Mouse (Mus musculus) liver, embryonic 12.5 days (tissue): ENCODE measurements around the gene Tomm22. TPM values are rescaled to one million over a fixed set of nuclear protein-coding genes. Genes with fewer than 3 reads are reported as not detected.

Experiments used
- ATAC-seq: fragments of 200-750 bp; cut with Nextera tagmentation; 2 replicates; pipeline ENCODE4 v1.8.0; 2017; ENCODE audit warnings: moderate number of reproducible peaks, mild to moderate bottlenecking, moderate library complexity
- H3K27ac ChIP-seq: fragments of 300-500 bp; sonication (generic); 2 replicates; pipeline ENCODE4 v1.5.1; 2016; ENCODE audit warnings: mild to moderate bottlenecking
- H3K27me3 ChIP-seq: fragments of 300-500 bp; sonication (generic); replicated peaks from 2 replicates; pipeline ENCODE4 v1.6.1; 2016; ENCODE audit warnings: mild to moderate bottlenecking, moderate library complexity
- H3K36me3 ChIP-seq: fragments of 300-500 bp; sonication (generic); 2 replicates; pipeline ENCODE4 v1.6.1; 2016; ENCODE audit warnings: mild to moderate bottlenecking, moderate library complexity
- H3K4me1 ChIP-seq: fragments of 300-500 bp; sonication (generic); 2 replicates; pipeline ENCODE4 v1.6.1; 2016
- H3K4me2 ChIP-seq: fragments of 300-500 bp; sonication (generic); 2 replicates; pipeline ENCODE4 v1.6.1; 2016; ENCODE audit warnings: mild to moderate bottlenecking, moderate library complexity
- H3K4me3 ChIP-seq: fragments of 300-500 bp; sonication (generic); 2 replicates; pipeline ENCODE4 v1.5.1; 2016; ENCODE audit warnings: mild to moderate bottlenecking, moderate library complexity
- H3K9ac ChIP-seq: fragments of 300-500 bp; sonication (generic); 2 replicates; pipeline ENCODE4 v1.6.1; 2016; ENCODE audit warnings: mild to moderate bottlenecking, moderate library complexity
- H3K9me3 ChIP-seq: fragments of 300-500 bp; sonication (generic); replicated peaks from 2 replicates; pipeline ENCODE4 v1.6.1; 2016; ENCODE audit warnings: mild to moderate bottlenecking, moderate library complexity
- WGBS: fragments of 180-500 bp; shearing (Covaris S2); methylation state at CpG from one replicate; pipeline ENCODE4 v1.1.7; 2016; ENCODE audit not compliant: insufficient replicate concordance; 5-methylcytosine and 5-hydroxymethylcytosine counted together
- polyA plus RNA-seq: library from polyadenylated mRNA; unstranded; fragments of >200 nt; fragmentation: Nextera tagmentation; extraction: Ambion mirVana; gene quantifications from 2 replicates; pipeline ENCODE4 v1.2.1, GENCODE M21; 2016

Tomm22 gene
- polyA plus RNA-seq, 1 experiment from 2014 or later, result 209 TPM

- no peaks in the 10 kb centered on the region for H3K27me3 ChIP-seq
- ATAC-seq, result no peak
- peak overlapping the region; percentile 95 for H3K27ac ChIP-seq
- H3K4me2 ChIP-seq, result peak overlapping the region; percentile 85
- no peaks in the 10 kb centered on the region for H3K9me3 ChIP-seq
- 0 out of 2 replicates have a peak overlapping the region, but pooled peaks have one; percentile 40 for H3K9ac ChIP-seq
- WGBS, result 64% methylated on average over 6 of the region's 6 CpGs
- peaks cover 48% of the 10 kb centered on the region for H3K36me3 ChIP-seq
- H3K4me3 ChIP-seq, result no peak overlapping the region
- peaks cover 72% of the 10 kb centered on the region for H3K4me1 ChIP-seq
Measured at GRCm38 (mm10) chr15:79697011-79697410, 26.4 kb downstream of the Tomm22 start.

- Histone ChIP-seq H3K9ac (no peak overlapping the region), H3K27me3 (no peaks in the 10 kb centered on the region), H3K27ac (peak overlapping the region; percentile 95), H3K4me1 (peaks cover 66% of the 10 kb centered on the region), H3K9me3 (no peaks in the 10 kb centered on the region), H3K36me3 (peaks cover 48% of the 10 kb centered on the region), H3K4me3 (no peak overlapping the region), H3K4me2 (peak overlapping the region; percentile 85; the same call in 1 of the 2 replicates)
- no peak for ATAC-seq
- WGBS, result 69% methylated on average over 9 of the region's 9 CpGs
Measured at GRCm38 (mm10) chr15:79697558-79698187, 27.0 kb downstream of the Tomm22 start.

GRCm38 (mm10) chr15:79706603-79707214 lies 36.0 kb downstream of the Tomm22 start:
- Histone ChIP-seq H3K4me3 (no peak overlapping the region), H3K36me3 (peaks cover 58% of the 10 kb centered on the region), H3K4me1 (no peaks in the 10 kb centered on the region), H3K9ac (no peak overlapping the region), H3K27ac (no peak overlapping the region), H3K4me2 (no peak overlapping the region), H3K9me3 (no peaks in the 10 kb centered on the region), H3K27me3 (no peaks in the 10 kb centered on the region)
- no peak for ATAC-seq
- 83% methylated on average over 17 of the region's 17 CpGs for WGBS

GRCm38 (mm10) chr15:79708229-79708822 lies 37.7 kb downstream of the Tomm22 start:
- no peak for ATAC-seq
- Histone ChIP-seq H3K27me3 (no peaks in the 10 kb centered on the region), H3K4me2 (no peak overlapping the region), H3K27ac (no peak overlapping the region), H3K4me3 (no peak overlapping the region), H3K9ac (no peak overlapping the region), H3K4me1 (peaks cover under 1% of the 10 kb centered on the region; the same call in 1 of the 2 replicates), H3K36me3 (peaks cover 75% of the 10 kb centered on the region), H3K9me3 (no peaks in the 10 kb centered on the region)
- WGBS, result 82% methylated on average over 5 of the region's 5 CpGs

GRCm38 (mm10) chr15:79715646-79716045 lies 45.0 kb downstream of the Tomm22 start:
- 88% methylated on average over 7 of the region's 7 CpGs for WGBS
- Histone ChIP-seq H3K9me3 (no peaks in the 10 kb centered on the region), H3K4me2 (no peak overlapping the region), H3K4me3 (no peak overlapping the region), H3K4me1 (peaks cover 11% of the 10 kb centered on the region), H3K27me3 (no peaks in the 10 kb centered on the region), H3K27ac (no peak overlapping the region), H3K9ac (no peak overlapping the region), H3K36me3 (peaks cover 100% of the 10 kb centered on the region)
- no peak for ATAC-seq

GRCm38 (mm10) chr15:79716710-79717109 lies 46.0 kb downstream of the Tomm22 start:
- Histone ChIP-seq H3K4me2 (no peak overlapping the region), H3K36me3 (peaks cover 99% of the 10 kb centered on the region), H3K9me3 (no peaks in the 10 kb centered on the region), H3K9ac (no peak overlapping the region), H3K4me1 (peaks cover 11% of the 10 kb centered on the region), H3K4me3 (no peak overlapping the region), H3K27ac (no peak overlapping the region), H3K27me3 (no peaks in the 10 kb centered on the region)
- 91% methylated on average over 6 of the region's 6 CpGs for WGBS
- ATAC-seq, result no peak

- ATAC-seq, result no peak
- Histone ChIP-seq H3K4me2 (no peak overlapping the region), H3K9ac (no peak overlapping the region), H3K27me3 (no peaks in the 10 kb centered on the region), H3K4me3 (no peak overlapping the region), H3K36me3 (peaks cover 88% of the 10 kb centered on the region), H3K27ac (no peak overlapping the region), H3K9me3 (no peaks in the 10 kb centered on the region), H3K4me1 (no peaks in the 10 kb centered on the region)
- WGBS, result 85% methylated on average over 8 of the region's 8 CpGs
Measured at GRCm38 (mm10) chr15:79720267-79720666, 49.6 kb downstream of the Tomm22 start.

GRCm38 (mm10) chr15:79720796-79721195 lies 50.1 kb downstream of the Tomm22 start:
- no peak for ATAC-seq
- Histone ChIP-seq H3K9ac (no peak overlapping the region), H3K4me1 (no peaks in the 10 kb centered on the region), H3K27me3 (no peaks in the 10 kb centered on the region), H3K27ac (no peak overlapping the region), H3K36me3 (peaks cover 88% of the 10 kb centered on the region), H3K4me2 (no peak overlapping the region), H3K9me3 (no peaks in the 10 kb centered on the region), H3K4me3 (no peak overlapping the region)
- WGBS, result 76% methylated on average over 4 of the region's 4 CpGs

Other genes starting within 250 kb of the Tomm22 start
- 24.1 and 24.7 TPM in 2 replicates for gene Csnk1e, start 215.3 kb upstream of the Tomm22 start, polyA plus RNA-seq
- not detected in 2 replicates for gene Kcnj4, start 165.6 kb upstream of the Tomm22 start, polyA plus RNA-seq
- gene Kdelr3, start 154.4 kb upstream of the Tomm22 start, polyA plus RNA-seq, result 8.4 and 10.7 TPM in 2 replicates
- 18.6 and 19.9 TPM in 2 replicates for gene Ddx17, start 124.1 kb upstream of the Tomm22 start, polyA plus RNA-seq
- 0.52 and 0.69 TPM in 2 replicates for gene Dmc1, start 65.8 kb upstream of the Tomm22 start, polyA plus RNA-seq
- 0.20 and 0.37 TPM in 2 replicates for gene Fam227a, start 11.9 kb upstream of the Tomm22 start, polyA plus RNA-seq
- 20.3 and 21.8 TPM in 2 replicates for gene Cby1, start 11.7 kb upstream of the Tomm22 start, polyA plus RNA-seq
- 37.7 and 38.3 TPM in 2 replicates for gene Josd1, start 17.1 kb downstream of the Tomm22 start, polyA plus RNA-seq
- 48.3 and 50.0 TPM in 2 replicates for gene Gtpbp1, start 20.0 kb downstream of the Tomm22 start, polyA plus RNA-seq
- 1.6 and 2.9 TPM in 2 replicates for gene Sun2, start 71.7 kb downstream of the Tomm22 start, polyA plus RNA-seq
- gene Dnal4, start 107.0 kb downstream of the Tomm22 start, polyA plus RNA-seq, result 13.5 and 14.0 TPM in 2 replicates
- 0.24 and 0.31 TPM in 2 replicates for gene Nptxr, start 133.9 kb downstream of the Tomm22 start, polyA plus RNA-seq
- not detected in 2 replicates for gene Npcd, start 163.4 kb downstream of the Tomm22 start, polyA plus RNA-seq
- gene Cbx6, start 163.8 kb downstream of the Tomm22 start, polyA plus RNA-seq, result 11.2 and 11.7 TPM in 2 replicates
- gene Apobec3, start 220.8 kb downstream of the Tomm22 start, polyA plus RNA-seq, result 54.7 and 57.4 TPM in 2 replicates